Mouse (Mus musculus) embryonic facial prominence, embryonic 12.5 days (tissue): ENCODE results near the gene Csnka2ip. TPM values are rescaled to one million over a fixed set of nuclear protein-coding genes. Genes with fewer than 3 reads are reported as not detected.

Experiments
- ATAC-seq: fragments of 200-750 bp; cut with Nextera tagmentation; 2 replicates; pipeline ENCODE4 v1.8.0; 2017; ENCODE audit not compliant: insufficient number of reproducible peaks, insufficient read depth, low FRiP score, low TSS enrichment
- H3K27ac ChIP-seq: fragments of 300-500 bp; sonication (generic); 2 replicates; pipeline ENCODE4 v1.5.1; 2016; ENCODE audit warnings: mild to moderate bottlenecking
- H3K27me3 ChIP-seq: fragments of 300-500 bp; sonication (generic); 2 replicates; pipeline ENCODE4 v1.6.1; 2016; ENCODE audit warnings: mild to moderate bottlenecking, moderate library complexity
- H3K36me3 ChIP-seq: fragments of 300-500 bp; sonication (generic); 2 replicates; pipeline ENCODE4 v1.6.1; 2016; ENCODE audit warnings: mild to moderate bottlenecking
- H3K4me1 ChIP-seq: fragments of 300-500 bp; sonication (generic); 2 replicates; pipeline ENCODE4 v1.6.1; 2016
- H3K4me2 ChIP-seq: fragments of 300-500 bp; sonication (generic); replicated peaks from 2 replicates; pipeline ENCODE4 v1.6.1; 2016; ENCODE audit warnings: mild to moderate bottlenecking, moderate library complexity
- H3K4me3 ChIP-seq: fragments of 300-500 bp; sonication (generic); 2 replicates; pipeline ENCODE4 v1.5.1; 2016; ENCODE audit warnings: mild to moderate bottlenecking
- H3K9ac ChIP-seq: fragments of 300-500 bp; sonication (generic); 2 replicates; pipeline ENCODE4 v1.6.1; 2016; ENCODE audit warnings: mild to moderate bottlenecking, moderate library complexity
- H3K9me3 ChIP-seq: fragments of 300-500 bp; sonication (generic); 2 replicates; pipeline ENCODE4 v1.6.1; 2016; ENCODE audit warnings: mild to moderate bottlenecking, moderate library complexity
- WGBS: fragments of 180-500 bp; shearing (Covaris S2); methylation state at CpG from one replicate; pipeline ENCODE4 v1.1.7; 2016; 5-methylcytosine and 5-hydroxymethylcytosine counted together
- polyA plus RNA-seq: library from polyadenylated mRNA; unstranded; fragments of >200 nt; fragmentation: Nextera tagmentation; extraction: Ambion mirVana; gene quantifications from 2 replicates; pipeline ENCODE4 v1.2.1, GENCODE M21; 2016

The Csnka2ip gene
- polyA plus RNA-seq = not detected in 2 replicates

DNA sequence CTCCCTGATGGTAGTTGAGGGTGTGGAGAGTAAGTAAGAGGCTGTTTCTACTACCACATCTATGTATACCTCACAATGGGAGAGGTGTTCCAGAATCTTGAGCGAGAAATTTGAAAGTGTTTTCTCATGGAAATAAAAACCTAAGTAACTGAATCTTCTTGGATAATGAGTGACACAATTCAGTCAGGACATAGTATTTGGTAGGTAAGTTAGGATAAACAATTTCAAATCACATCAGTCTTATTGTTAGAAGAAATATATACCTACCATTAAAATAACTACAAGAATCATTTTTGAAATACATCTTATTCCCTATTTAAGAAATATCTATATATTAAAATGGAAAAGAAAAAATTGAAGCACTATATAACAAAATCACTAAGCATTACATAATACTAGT, at the start of gene Csnka2ip:
Gene Csnka2ip (minus strand): TSS at position 101 of the 400 bp plus-strand sequence.
- Histone ChIP-seq H3K27ac (no peak within 1 kb of the TSS), H3K4me1 (no peaks in the 10 kb centered on the region), H3K9me3 (no peaks in the 10 kb centered on the region), H3K36me3 (no peaks in the 10 kb centered on the region), H3K4me2 (no peak within 1 kb of the TSS), H3K27me3 (no peaks in the 10 kb centered on the region), H3K9ac (no peak within 1 kb of the TSS), H3K4me3 (no peak within 1 kb of the TSS)
- ATAC-seq = no peak
- WGBS = 91% methylated on average over 1 of the region's 1 CpGs

DNA sequence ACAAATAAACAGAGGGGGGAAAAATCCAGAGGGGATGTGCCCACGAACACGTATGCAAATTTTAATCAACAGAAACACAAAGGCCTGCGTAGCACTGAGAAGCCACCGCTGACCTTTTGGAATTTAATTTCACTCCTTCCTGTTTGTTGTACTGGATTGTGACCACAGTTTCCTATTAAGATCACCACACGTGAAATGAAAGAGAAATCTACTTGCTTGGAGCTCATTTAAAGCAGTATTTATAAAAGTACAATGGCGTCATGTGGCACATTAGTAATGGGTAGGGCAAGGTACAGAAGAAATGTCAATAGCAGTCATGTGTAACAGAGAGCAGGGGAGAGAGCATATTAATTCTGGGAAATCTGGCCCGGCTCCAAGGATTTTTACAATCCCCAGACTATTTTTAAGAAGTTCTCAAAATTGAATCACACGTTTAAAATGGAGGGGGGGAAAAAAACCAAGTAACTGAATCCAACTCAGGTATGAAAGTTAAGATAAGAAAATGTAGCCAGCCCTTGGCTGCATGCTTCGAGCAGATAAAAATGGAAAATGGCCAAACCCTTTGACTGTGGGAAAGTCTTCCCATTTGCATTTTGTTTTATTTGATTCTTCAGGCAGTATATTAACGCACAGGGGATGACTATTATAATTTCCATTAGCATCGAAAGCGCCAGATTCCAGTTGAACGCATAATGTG, 47.5 kb upstream of the Csnka2ip start:
- H3K36me3 ChIP-seq = no peaks in the 10 kb centered on the region
- H3K27ac ChIP-seq = no peak overlapping the region
- H3K4me1 ChIP-seq = no peaks in the 10 kb centered on the region
- no peak for ATAC-seq
- WGBS = 69% methylated on average over 13 of the region's 13 CpGs
- no peak overlapping the region for H3K4me2 ChIP-seq
- no peaks in the 10 kb centered on the region for H3K9me3 ChIP-seq
- H3K27me3 ChIP-seq = no peaks in the 10 kb centered on the region
- no peak overlapping the region for H3K9ac ChIP-seq
- no peak overlapping the region for H3K4me3 ChIP-seq

DNA sequence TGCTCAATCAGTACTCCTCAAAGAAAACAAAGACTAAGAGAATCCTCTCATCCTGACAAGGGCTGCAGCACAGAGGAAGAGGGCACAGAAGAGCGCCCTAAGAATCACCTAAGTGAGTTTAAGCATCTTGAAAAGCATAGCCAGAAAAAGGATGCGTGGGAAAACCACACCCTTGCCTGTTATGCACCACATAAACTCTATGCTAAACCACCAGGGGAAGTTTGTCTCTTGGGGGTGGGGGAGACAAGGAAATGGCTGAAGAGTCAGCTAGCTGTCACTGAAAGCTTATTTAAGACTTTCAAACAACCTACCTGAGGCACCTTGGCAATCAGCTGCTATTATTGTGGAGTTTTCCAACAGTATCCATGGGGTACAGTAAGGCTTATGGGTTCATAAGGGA, 45.6 kb upstream of the Csnka2ip start:
- Histone ChIP-seq H3K4me3 (no peak overlapping the region), H3K4me1 (no peaks in the 10 kb centered on the region), H3K36me3 (no peaks in the 10 kb centered on the region), H3K4me2 (no peak overlapping the region), H3K9me3 (no peaks in the 10 kb centered on the region), H3K27ac (no peak overlapping the region), H3K27me3 (no peaks in the 10 kb centered on the region), H3K9ac (no peak overlapping the region)
- 83% methylated on average over 2 of the region's 2 CpGs for WGBS
- ATAC-seq = no peak

- 83% methylated on average over 1 of the region's 1 CpGs for WGBS
- ATAC-seq = no peak
- no peaks in the 10 kb centered on the region for H3K4me1 ChIP-seq
Observed at GRCm38 (mm10) chr16:64635110-64635509, 32.9 kb upstream of the Csnka2ip start.

DNA sequence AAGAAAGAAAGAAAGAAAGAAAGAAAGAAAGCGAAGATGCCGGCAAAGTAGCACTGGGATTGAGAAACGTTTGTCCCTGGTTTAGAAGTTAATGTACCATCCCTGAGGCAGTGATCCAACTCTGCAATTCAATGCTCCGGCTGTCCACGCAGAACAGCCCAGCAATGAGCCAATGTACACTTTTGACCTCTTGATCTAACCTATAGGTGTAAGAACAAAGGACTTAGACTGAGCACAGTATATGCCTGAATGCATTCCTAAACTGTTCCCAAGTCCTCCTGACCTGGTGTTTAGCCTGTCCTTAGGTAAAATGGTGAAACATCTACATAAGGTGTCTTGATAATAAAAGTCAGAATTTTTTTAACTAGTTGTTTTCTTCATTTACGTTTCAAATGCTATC, 17.9 kb upstream of the Csnka2ip start:
- H3K4me2 ChIP-seq = no peak overlapping the region
- no peaks in the 10 kb centered on the region for H3K36me3 ChIP-seq
- H3K4me1 ChIP-seq = no peaks in the 10 kb centered on the region
- no peaks in the 10 kb centered on the region for H3K27me3 ChIP-seq
- H3K9me3 ChIP-seq = no peaks in the 10 kb centered on the region
- no peak overlapping the region for H3K4me3 ChIP-seq
- 75% methylated on average over 6 of the region's 6 CpGs for WGBS
- H3K9ac ChIP-seq = no peak overlapping the region
- no peak for ATAC-seq
- no peak overlapping the region for H3K27ac ChIP-seq

More at GRCm38 (mm10) chr16:64635110-64635509, 32.9 kb upstream of the Csnka2ip start:
- no peaks in the 10 kb centered on the region for H3K27me3 ChIP-seq
- H3K36me3 ChIP-seq = no peaks in the 10 kb centered on the region
- H3K9me3 ChIP-seq = no peaks in the 10 kb centered on the region
- H3K4me3 ChIP-seq = no peak overlapping the region
- H3K4me2 ChIP-seq = no peak overlapping the region
- H3K9ac ChIP-seq = no peak overlapping the region
- H3K27ac ChIP-seq = no peak overlapping the region

GRCm38 (mm10) chr16:64614648-64615047, 12.4 kb upstream of the Csnka2ip start:
- no peaks in the 10 kb centered on the region for H3K9me3 ChIP-seq
- ATAC-seq = no peak
- no peak overlapping the region for H3K4me2 ChIP-seq
- no peak overlapping the region for H3K9ac ChIP-seq
- no peaks in the 10 kb centered on the region for H3K27me3 ChIP-seq
- H3K36me3 ChIP-seq = no peaks in the 10 kb centered on the region
- H3K4me3 ChIP-seq = no peak overlapping the region
- no peak overlapping the region for H3K27ac ChIP-seq
- no peaks in the 10 kb centered on the region for H3K4me1 ChIP-seq
- 58% methylated on average over 3 of the region's 3 CpGs for WGBS

DNA sequence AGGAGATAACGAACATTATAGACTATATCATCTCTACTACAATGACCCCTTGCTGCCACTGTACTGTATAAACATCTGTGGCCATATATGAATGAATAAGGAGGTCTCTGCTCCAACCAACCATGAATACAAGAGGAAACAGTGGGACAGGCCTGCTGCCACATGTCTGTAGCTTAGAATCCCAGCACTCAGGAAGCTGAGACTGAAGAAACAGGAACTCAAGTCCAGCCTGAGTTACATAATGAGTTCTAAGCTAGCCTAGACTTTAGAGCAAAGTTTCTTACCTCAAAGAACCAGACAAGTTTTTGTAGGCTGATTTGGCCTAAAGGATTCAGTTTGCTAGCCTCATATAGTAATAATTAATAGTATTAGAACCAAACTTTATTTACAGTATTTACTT, 5.6 kb upstream of the Csnka2ip start:
- H3K4me1 ChIP-seq = no peaks in the 10 kb centered on the region
- H3K36me3 ChIP-seq = no peaks in the 10 kb centered on the region
- no peak for ATAC-seq
- no peaks in the 10 kb centered on the region for H3K27me3 ChIP-seq
- no peak overlapping the region for H3K4me2 ChIP-seq
- 76% methylated on average over 1 of the region's 1 CpGs for WGBS
- no peak overlapping the region for H3K4me3 ChIP-seq
- no peak overlapping the region for H3K27ac ChIP-seq
- no peaks in the 10 kb centered on the region for H3K9me3 ChIP-seq
- no peak overlapping the region for H3K9ac ChIP-seq

- Histone ChIP-seq H3K36me3 (no peaks in the 10 kb centered on the region), H3K27ac (no peak overlapping the region), H3K4me3 (no peak overlapping the region), H3K4me1 (no peaks in the 10 kb centered on the region), H3K9ac (no peak overlapping the region), H3K4me2 (no peak overlapping the region), H3K27me3 (no peaks in the 10 kb centered on the region), H3K9me3 (no peaks in the 10 kb centered on the region)
- 72% methylated on average over 2 of the region's 2 CpGs for WGBS
- no peak for ATAC-seq
Observed at GRCm38 (mm10) chr16:64586825-64587224, 15.4 kb downstream of the Csnka2ip start.

DNA sequence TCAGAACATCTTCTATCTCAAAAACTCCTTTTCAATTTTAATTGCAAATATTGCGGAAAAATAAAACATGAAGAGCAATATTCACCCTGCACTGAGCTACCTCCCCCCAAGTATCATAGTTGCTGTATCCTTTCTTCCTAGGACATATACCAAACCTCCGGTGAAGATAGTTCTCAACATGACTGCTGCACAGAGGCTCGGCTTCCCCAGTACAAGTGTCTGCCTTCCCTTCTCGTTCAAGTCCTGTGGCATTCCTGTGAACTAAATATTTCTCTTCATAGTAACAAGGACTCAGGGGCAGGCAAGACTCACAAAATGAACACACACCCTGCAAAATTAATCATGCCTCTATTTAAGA, 16.0 kb downstream of the Csnka2ip start:
- Histone ChIP-seq H3K4me3 (no peak overlapping the region), H3K36me3 (no peaks in the 10 kb centered on the region)

GRCm38 (mm10) chr16:64585599-64586261, 16.5 kb downstream of the Csnka2ip start:
- no peak overlapping the region for H3K4me3 ChIP-seq
- no peak overlapping the region for H3K9ac ChIP-seq
- no peaks in the 10 kb centered on the region for H3K36me3 ChIP-seq
- no peak overlapping the region for H3K27ac ChIP-seq
- WGBS = 84% methylated on average over 8 of the region's 8 CpGs
- no peaks in the 10 kb centered on the region for H3K27me3 ChIP-seq
- no peak overlapping the region for H3K4me2 ChIP-seq
- no peaks in the 10 kb centered on the region for H3K9me3 ChIP-seq
- ATAC-seq = no peak
- H3K4me1 ChIP-seq = no peaks in the 10 kb centered on the region

More for the DNA sequence above, 16.0 kb downstream of the Csnka2ip start:
- Histone ChIP-seq H3K9ac (no peak overlapping the region), H3K27ac (no peak overlapping the region), H3K4me1 (no peaks in the 10 kb centered on the region), H3K9me3 (no peaks in the 10 kb centered on the region), H3K4me2 (no peak overlapping the region), H3K27me3 (no peaks in the 10 kb centered on the region)
- WGBS = 86% methylated on average over 4 of the region's 4 CpGs
- no peak for ATAC-seq

- Histone ChIP-seq H3K4me3 (no peak overlapping the region), H3K9me3 (no peaks in the 10 kb centered on the region), H3K4me2 (no peak overlapping the region), H3K27ac (no peak overlapping the region), H3K27me3 (no peaks in the 10 kb centered on the region), H3K9ac (no peak overlapping the region), H3K4me1 (no peaks in the 10 kb centered on the region), H3K36me3 (no peaks in the 10 kb centered on the region)
- WGBS = 81% methylated on average over 4 of the region's 4 CpGs
- ATAC-seq = no peak
Observed at GRCm38 (mm10) chr16:64584591-64584990, 17.6 kb downstream of the Csnka2ip start.

GRCm38 (mm10) chr16:64583406-64583805, 18.8 kb downstream of the Csnka2ip start:
- no peaks in the 10 kb centered on the region for H3K36me3 ChIP-seq
- H3K27ac ChIP-seq = no peak overlapping the region
- H3K4me2 ChIP-seq = no peak overlapping the region
- H3K4me1 ChIP-seq = no peaks in the 10 kb centered on the region
- no peaks in the 10 kb centered on the region for H3K9me3 ChIP-seq
- no peak for ATAC-seq
- WGBS = 57% methylated on average over 3 of the region's 3 CpGs
- no peaks in the 10 kb centered on the region for H3K27me3 ChIP-seq
- no peak overlapping the region for H3K4me3 ChIP-seq
- H3K9ac ChIP-seq = no peak overlapping the region
